Mouse (Mus musculus) cerebellum, postnatal 10 days (tissue): ENCODE results near the gene Hfe.
"Not testable (repeated sequence)": the region's sequence is repeated elsewhere in the genome, so short reads cannot be mapped to it uniquely, and the experiment has no call there.

Experiments
- DNase-seq, 2 experiments: peaks; one replicate each; pipeline ENCODE4 v3.0.0; 2021; ENCODE audit warnings: mixed read lengths in 2 of 2

Gene Hfe

DNA sequence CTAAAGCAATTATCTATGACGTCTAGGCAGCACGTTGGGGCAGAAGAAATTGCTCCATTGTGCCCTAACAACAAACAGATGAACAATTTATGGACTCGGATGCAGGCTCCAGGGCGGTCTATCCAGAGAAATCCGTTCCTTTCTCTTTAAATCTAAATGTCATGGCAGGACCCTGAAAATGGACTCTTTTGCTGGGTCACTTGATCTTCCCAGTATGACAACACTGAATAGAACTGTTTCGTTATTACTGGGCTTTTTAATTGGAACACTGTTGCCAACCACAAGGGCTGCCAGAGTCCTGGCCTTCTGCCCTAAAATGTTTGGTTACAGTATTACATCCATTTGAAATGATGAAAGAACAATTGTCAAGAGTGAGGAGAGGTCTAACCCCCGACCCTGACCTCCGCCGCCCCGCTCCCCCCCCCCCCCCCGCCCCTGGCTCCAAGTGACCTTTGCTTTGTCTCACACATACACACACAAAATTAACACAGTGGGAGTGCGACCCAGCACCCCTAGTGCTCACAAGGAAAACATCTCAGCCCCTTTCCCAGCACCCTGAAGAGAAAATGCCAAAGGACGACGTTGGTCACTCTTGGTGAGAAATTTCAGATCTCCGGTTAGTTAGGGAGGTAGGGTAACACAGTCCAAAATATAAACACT, 810 bp downstream of the Hfe start:
- peak; percentile 29 to 40 for DNase-seq

DNA sequence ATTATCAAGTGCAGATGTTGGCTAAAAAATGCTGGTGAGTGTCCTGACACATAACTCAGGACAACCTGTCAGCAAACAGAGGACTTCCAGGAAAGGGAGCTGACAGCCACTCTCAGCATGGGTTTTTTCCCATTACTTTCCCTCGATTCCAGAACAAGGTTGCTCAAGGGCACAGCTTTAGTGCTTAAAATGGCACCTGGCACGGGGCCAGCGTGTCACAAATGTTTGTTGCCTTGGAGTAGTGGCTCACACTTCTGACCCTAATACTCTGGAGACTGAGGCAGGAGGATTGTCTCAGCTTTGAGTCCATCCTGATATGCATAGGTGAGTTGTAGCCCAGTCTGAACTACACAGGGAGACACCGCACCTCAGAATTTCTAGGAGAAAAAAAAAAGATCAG, 2.0 kb downstream of the Hfe start:
- DNase-seq: no peak

DNA sequence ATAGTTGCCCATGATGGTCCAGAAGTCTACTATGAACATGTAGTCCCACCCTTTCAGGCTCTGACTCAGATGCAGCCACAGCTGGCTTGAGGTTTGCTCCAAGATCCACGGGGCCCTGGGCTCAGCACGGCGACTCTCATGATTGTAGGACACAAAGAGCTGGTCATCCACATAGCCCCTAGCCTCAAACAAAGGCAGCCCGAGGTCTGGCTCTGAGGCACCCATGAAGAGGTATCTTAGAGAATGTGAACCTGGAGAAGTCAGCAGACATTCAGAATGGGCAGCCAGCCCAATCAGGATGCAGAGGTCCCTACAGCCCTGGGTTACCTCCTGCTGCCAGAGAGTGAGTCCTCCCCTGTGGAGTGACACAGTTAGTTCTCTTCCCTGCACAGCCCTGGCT, 2.6 kb downstream of the Hfe start:
- no peak for DNase-seq

DNA sequence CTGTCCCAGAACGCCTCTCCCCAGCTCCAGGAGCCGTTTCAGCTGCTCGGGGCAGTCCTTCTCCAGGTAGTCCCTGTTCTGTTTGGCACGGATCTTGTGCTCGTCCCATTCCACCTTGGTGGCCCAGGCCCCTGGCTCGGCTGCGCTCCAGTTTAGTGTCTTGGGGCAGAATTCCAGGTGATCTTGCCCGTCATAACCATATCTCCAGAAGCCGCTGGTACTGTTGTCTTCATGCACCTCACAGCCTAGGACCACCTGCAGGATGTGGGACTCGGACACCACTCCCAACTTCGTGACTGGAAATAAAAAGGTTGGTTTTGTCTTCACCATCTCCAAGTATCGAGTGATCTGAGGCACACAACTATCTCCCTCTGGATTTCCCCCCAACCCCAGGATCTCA, 3.9 kb downstream of the Hfe start:
- DNase-seq: no peak

DNA sequence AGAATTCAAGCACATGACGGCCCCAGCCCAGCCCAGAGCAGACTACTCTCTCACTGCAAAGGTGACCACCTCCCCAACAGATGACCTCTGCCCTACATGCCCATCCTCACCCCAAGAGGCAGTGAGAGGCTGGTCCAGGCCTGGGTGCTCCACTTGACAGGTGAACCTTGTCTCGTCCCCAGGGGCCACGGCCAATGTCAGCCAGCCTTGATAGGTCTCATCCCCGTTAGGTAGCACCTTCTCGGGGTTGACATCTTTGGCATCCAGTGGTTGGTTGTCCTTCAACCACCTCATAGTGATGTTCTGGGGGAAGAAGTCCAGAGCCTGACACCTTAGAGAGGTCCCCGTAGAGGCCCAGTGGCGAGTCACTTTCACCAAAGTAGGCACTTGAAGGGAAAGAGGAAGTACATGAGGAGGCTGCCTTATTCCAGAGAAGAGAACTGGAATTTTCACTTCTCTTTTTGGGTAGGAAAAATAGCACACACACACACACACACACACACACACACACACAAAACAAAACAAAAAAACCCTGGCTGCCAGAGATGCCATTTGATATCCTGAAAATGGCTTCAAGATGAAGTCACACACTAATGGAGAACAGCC, 4.8 kb downstream of the Hfe start:
- DNase-seq: no peak

DNA sequence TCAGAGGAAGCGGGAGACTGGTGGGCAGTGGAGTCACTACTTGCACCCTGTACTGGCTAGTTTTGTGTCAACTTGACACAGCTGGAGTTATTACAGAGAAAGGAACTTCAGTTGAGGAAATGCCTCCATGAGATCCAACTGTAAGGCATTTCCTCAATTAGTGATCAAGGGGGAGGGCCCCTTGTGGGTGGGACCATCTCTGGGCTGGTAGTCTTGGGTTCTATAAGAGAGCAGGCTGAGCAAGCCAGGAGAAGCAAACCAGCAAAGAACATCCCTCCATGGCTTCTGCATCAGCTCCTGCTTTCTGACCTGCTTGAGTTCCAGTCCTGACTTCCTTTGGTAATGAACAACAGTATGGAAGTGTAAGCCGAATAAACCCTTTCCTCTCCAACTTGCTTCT, 7.9 kb downstream of the Hfe start:
- not testable (repeated sequence) for DNase-seq

DNA sequence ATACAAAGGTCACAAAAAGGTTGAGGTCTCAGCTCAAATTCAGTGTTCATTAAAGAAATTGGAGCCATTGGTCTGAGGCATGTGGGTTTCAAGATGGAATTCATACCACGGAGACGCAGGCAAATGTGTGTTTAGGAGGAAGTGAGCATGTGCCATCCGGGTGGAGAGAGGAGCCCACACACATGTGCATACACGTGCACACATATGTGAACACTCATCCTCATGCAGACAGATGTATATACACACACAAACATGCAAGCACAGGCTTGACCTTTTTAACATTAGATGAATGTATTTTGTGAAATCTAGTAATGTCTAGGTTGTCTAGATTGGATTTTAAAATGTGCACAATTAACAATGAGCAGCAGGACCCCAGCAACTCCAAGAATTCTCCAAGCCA, 8.4 kb downstream of the Hfe start:
- no peak for DNase-seq

DNA sequence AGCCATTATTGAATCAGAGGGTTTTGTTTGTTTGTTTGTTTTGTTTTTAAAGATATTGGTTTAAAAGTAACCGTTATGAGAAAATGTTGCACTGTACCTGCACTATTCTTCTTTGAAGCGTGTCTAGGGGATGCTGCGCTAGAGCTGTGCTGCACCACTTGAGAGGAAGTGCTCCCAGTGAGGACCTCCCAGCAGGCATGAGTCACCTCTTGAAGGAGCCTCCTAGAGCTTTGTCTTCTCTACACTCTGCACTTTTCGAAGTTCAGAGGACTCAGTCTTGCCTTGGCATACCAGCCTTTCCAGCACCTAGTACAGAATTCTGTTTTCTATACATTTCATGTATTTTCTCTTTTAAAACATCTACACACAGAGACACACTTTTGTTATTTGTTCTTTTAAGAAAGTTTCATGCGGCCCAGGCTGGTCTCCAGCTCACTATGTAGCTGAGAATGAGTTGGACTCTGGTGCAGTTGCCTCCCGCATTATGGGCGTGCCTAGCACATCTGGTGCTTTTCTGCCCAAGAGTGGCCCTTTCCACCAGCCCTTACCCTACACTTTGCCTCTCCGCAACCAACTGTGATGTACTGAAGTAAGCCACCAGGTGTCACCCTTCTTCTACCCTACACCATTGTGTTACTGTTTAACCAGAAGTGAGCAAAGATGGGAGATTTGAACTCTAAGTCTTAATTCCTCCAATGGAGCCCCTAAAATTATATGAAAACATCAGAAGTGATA, 9.7 kb downstream of the Hfe start:
- DNase-seq: peak; percentile 74 to 80

DNA sequence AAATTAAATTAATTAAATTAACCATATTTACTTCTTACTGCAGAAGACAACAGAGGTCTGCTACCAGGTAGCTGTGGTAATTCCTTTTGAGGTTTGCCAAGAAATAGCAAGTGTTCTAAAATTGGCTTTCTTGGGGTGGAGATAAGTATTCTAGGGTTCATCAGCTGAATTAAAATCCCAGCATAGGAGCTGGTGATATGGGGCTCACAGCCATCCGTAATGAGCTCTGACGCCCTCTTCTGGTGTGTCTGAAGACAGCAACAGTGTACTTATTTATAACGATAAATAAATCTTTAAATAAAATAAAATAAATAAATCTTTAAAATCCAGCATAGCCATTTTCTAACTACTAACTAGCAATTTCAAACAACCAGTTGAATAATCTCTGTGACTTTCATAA, 10.9 kb downstream of the Hfe start:
- DNase-seq: no peak

DNA sequence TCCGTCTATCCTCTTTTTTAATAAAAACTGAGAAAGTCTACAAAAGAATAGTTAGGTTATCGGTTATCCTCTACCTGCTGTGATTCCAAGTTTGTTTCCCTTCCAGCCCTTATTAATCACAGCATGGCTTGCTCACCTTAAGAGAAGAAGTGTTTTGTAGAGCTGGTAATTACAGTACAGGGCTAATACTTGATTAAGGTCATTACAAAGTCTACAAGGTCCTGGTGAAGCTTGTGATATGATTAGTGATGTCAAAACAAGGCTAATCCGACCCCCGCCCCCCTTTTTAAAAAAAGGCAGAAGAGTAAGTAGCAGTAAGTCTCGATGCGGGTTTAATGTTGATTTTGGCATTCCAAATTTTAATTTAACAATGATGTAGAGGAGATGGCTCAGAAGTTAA, 11.7 kb downstream of the Hfe start:
- peak in 1 of 2 experiments; percentile 10 for DNase-seq

DNA sequence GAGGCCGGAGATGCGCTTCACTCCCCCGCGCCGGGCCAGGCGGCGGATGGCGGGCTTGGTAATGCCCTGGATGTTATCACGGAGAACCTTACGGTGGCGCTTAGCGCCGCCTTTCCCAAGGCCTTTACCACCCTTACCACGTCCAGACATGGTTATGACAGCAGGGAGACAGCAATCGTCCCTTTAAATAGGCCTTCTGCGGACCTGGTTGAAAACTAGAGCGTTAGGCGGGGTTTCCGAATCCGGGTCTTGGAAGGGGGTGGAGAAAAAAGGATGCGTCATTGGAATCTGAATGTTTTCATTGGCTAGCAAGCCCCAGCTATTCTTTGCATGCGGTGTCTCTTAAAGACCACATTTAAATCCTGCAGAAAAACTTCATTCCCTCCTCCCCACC, 12.4 kb downstream of the Hfe start, which contains the start of gene Hist1h4c:
TSS of gene Hist1h4c (minus strand) at position 155 of the 394 bp plus-strand sequence.
- DNase-seq: peak; percentile 99

DNA sequence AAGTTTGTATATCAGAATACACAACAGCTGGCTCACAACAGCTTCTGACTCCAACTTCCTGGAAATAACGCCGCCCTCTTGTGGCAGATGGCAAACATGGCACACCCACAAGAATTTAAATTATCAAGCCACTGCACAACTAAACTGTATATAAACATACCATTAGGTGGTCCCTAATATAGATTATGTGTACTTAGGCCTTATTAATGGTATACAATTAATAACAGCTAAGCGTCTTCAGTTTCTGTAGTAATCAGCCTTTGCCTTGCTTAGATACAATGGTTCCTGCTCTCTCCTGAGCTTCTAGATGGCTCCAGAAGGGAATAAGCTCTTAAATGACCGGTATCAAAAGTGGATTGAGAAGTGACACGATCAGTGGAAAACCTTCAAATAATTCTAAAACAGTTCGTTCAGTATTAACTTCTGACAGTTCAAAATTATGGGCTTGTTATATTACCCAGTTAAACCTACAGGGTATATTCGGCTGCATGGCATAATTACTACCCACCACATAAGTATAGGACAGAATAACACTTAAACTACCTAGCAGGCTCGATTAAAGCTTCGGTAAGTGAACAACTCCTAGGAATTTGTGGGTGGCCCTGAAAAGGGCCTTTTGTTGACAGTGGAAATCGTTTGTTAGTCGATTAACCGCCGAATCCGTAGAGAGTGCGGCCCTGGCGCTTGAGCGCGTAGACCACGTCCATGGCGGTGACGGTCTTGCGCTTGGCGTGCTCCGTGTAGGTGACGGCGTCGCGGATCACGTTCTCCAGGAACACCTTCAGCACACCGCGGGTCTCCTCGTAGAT, 13.0 kb downstream of the Hfe start:
- peak; percentile 57 to 67 for DNase-seq

DNA sequence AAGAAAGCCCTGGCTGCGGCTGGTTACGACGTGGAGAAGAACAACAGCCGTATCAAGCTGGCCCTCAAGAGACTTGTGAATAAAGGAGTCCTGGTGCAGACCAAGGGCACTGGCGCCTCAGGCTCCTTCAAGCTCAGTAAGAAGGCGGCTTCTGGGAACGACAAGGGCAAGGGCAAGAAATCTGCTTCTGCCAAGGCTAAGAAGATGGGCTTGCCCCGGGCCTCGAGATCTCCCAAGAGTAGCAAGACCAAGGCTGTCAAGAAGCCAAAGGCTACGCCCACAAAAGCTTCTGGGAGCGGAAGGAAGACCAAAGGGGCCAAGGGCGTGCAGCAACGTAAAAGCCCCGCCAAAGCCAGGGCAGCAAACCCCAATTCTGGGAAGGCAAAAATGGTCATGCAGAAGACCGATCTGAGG, 14.6 kb downstream of the Hfe start:
- peak in 1 of 2 experiments; percentile 11 for DNase-seq

DNA sequence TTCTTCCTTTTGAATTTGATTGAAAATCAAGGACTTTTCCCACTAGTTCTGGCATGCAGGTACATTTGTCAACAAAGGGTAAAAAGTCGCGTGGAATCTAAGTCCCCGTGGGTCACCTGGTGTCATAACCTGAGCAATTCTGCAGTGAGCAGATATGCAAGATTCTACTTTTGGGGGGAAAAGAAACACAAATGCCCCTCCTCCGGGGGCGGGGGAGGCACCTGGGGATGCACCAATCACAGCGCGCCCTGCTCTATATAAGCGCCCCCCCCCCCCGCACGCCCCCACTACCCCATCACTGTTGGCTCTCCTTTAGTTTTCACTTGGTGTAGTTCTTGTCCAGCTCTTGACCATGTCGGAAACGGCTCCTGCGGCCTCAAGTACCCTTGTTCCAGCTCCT, 15.1 kb downstream of the Hfe start, which contains the start of gene Hist1h1t:
TSS of gene Hist1h1t (plus strand) at position 301 of the 400 bp plus-strand sequence.
- DNase-seq: no peak

DNA sequence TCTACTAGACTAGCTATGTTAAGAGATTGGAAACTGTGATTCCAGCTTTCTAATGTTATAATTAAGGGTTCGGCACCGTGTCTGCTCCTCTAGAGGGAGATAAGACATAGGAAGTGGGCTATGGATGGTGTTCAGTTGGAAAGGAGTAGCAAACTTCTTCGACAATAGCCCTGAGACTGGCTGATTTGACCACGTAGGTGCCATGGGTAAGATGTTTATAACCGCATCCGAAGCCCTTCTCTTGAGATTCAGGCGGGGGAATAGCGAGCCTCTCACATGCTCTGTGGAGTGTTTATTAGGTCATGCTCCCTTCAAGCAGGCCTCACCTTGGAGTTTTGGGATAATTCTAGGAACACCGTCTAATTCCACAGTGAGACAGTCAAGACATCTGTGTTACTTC, 15.7 kb downstream of the Hfe start:
- no peak for DNase-seq

DNA sequence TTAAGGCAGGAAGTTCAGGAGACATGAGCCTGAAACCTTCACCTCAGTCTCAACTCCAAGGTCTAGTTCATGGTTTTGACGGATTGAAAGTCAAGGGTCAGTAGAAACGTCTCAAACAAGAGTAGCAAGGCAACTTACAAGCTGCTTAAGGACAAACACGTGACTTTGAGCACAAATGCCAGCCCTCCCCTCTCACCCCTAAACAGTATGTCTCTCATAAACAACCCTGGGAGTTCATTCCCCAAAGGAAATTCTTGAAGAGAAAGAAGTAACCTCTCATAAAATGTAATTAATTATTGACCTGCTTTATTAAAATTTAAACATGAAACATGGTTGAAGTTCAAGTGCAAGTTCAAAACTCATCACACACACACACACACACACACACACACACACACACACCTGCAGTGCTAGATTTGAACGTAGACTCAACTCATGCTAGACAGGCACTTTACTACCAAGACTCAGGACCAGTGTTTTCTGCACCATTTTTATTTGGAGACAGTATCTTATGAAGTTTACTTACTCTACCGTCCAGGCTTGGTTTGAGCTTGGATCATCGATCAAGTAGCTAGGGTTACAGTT, 16.7 kb downstream of the Hfe start:
- DNase-seq: no peak

DNA sequence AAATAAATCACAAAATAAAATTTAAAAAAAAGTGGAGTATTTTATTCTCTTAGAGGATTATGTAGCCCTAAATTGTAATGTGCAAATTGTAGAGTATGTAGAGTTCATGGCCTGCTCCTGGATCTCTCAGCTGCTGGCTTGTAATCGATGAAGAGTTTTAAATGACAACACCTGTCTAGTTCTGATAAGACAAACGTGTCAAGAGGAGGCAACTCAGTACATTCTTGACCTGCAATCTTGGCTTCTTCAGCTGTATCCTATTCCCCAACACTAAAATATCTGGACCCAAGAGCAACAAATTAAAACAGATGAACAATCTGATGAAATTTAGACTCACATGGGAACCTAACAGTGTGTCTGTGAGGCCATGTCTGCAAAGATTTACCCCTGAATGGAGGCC, 21.2 kb downstream of the Hfe start:
- DNase-seq: no peak

DNA sequence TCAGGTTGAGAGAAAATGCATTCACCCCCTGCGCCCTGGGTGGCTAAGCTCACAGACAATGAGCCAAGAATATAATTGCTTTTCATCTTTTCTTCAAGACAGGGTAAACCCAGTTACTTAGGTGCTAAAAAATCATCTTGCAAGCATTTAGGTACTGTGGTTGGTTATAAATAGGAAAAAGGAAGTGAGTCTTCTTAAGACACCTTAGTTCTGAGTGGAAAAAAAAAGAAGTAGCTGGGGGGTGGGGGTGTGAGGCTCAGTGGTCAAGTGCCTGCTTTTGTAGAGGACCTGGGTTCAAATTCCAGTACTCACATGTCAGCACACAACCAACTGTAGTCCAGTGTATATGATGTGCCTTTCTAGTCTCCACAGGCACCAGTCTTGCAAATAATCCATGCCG, 21.7 kb downstream of the Hfe start:
- DNase-seq: no peak

DNA sequence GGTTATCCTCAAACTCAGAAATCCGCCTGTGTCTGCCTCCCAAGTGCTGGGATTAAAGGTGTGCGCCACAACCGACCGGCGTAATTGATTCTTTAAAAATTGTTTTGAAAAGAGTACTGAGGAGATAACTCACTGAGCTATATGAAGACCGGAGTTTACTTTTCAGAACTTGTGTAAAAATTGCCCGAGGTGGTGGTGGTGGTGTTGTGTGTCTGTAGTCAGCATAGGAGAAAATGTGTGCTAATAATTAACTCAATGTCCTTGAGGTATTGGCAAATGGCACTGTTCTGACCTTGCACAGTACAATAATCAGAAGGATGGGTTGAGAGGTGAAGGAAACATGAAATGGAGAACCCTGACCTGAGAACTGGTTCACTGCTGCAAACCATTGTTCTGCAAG, 22.7 kb downstream of the Hfe start:
- DNase-seq: no peak

DNA sequence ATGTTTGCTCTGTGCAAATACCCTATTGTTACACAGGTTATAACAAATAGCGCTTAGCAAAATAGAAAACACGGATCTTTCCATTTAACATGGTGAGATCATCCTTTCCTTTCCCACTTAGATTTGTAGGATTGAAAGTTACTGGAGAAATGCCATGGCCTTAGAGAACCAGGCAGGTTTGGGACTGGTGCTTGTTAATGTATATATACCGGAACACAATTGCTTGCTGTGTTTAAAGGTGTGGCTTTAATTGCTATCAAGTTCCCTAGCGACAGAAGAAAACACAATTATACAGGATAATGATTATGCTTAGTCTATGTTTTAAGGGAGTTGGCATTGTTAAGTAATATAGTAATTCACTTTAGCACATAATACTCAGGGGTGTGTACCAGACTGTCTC, 23.5 kb downstream of the Hfe start:
- no peak for DNase-seq

DNA sequence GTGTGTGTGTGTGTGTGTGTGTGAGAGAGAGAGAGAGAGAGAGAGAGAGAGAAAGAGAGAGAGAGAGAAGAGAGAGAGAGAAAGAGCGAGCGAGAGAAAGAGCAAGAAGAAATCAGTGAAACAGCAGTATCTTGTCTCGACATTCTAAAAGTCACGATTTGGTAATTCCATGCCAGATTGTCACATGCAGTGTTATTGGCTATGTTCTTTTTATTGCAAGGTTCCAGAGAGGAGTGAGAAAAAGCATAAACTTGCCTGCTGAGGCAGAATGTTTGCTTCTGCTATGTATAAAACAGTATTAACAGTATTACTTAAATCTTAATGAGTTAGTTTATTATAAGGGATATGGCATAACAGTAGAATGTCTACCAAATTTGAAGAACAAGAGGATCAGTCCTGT, 24.7 kb downstream of the Hfe start:
- DNase-seq: peak in 1 of 2 experiments; percentile 16

DNA sequence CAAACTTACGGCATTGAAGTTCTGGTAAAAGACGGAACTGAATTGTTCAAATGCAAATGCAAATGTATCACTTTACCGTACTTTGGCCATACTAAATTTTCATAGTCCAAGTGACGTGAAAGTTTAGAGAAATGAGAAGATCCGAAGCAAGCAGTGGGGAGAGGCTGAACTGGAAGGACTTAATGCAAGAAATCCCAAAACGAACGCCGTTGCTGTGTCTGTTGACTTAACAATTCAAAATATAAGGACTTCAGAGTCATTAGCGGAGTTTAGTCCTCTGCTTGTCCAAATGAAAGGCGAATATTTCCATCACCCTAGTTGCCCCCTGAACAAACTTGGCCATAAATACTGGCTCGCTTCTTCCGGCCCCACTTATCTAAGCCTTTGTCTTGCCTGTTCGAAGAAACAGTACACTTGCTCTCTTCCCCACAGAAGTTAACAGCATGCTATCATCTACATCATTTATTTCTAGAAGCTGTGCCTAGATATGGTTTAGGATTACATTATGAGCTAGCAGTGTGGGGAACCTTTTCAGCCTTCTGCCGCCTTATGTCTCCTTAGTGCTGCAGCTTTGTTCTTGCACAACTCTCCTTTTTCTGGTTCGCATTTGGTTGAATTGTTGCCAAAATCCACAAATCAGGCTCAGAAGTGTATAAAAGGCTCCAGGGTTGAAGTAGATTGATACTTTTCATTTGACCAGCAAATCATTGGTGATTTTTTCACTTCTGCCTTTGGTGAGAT, 25.4 kb downstream of the Hfe start:
- peak; percentile 6 to 36 for DNase-seq
